Mouse (Mus musculus) G1E (cell line): ENCODE results near the gene Meis2. TPM values are rescaled to one million over a fixed set of nuclear protein-coding genes. Genes with fewer than 3 reads are reported as not detected.

Experiments used
- ATAC-seq: 2 replicates; pipeline ENCODE4 v1.8.0; 2016; ENCODE audit warnings: mild to moderate bottlenecking; ENCODE audit not compliant: insufficient number of reproducible peaks, poor library complexity, low FRiP score, severe bottlenecking; ENCODE audit errors: extremely low read depth
- DNase-seq: peaks from one replicate; pipeline ENCODE4 v3.0.0; 2012; ENCODE audit warnings: low spot score
- H3K27me3 ChIP-seq: 2 replicates; pipeline ENCODE4 v1.6.1; 2012; ENCODE audit warnings: mild to moderate bottlenecking, low read length, inconsistent platforms; ENCODE audit not compliant: insufficient read depth
- H3K36me3 ChIP-seq: replicated peaks from 2 replicates; pipeline ENCODE3; 2012; ENCODE audit warnings: mild to moderate bottlenecking, inconsistent platforms
- H3K4me1 ChIP-seq: 2 replicates; pipeline ENCODE4 v1.6.1; 2012; ENCODE audit warnings: low read depth, low read length, inconsistent platforms, mixed read lengths; ENCODE audit not compliant: insufficient read depth
- H3K4me3 ChIP-seq: 2 replicates; pipeline ENCODE4 v1.5.1; 2012; ENCODE audit warnings: low read depth, mild to moderate bottlenecking, inconsistent platforms, low read length, moderate library complexity, mixed read lengths
- H3K9me3 ChIP-seq: replicated peaks from 2 replicates; pipeline ENCODE4 v1.6.1; 2012; ENCODE audit warnings: inconsistent platforms
- CTCF ChIP-seq: IDR thresholded peaks from 2 replicates; pipeline ENCODE4 v1.5.1; 2012; ENCODE audit warnings: low read depth, low read length, inconsistent platforms, mixed read lengths
- GATA1 ChIP-seq: IDR thresholded peaks from 2 replicates; pipeline ENCODE4 v1.6.1; 2012; ENCODE audit warnings: borderline replicate concordance, low read length, inconsistent platforms, mixed read lengths
- GATA2 ChIP-seq: IDR thresholded peaks from 2 replicates; pipeline ENCODE4 v1.6.1; 2012; ENCODE audit warnings: low read depth, low read length, inconsistent platforms, borderline replicate concordance
- POLR2AphosphoS5 ChIP-seq: IDR thresholded peaks from 2 replicates; pipeline ENCODE4 v1.6.1; 2012; ENCODE audit warnings: low read depth, low read length, inconsistent platforms; ENCODE audit not compliant: insufficient replicate concordance
- TAL1 ChIP-seq: conservative IDR thresholded peaks from 2 replicates; pipeline ENCODE4 v1.6.1; 2012; ENCODE audit warnings: low read depth, low read length, inconsistent platforms, mixed read lengths
- polyA plus RNA-seq: library from polyadenylated mRNA; stranded (reverse); fragments of >175 nt; gene quantifications from 2 replicates; pipeline ENCODE4 v1.2.3, GENCODE M21; 2012
- total RNA-seq, 2 experiments: library from RNA; stranded (forward) in 1 of 2; stranded (reverse) in 1 of 2; fragments of 200-1000 nt in 1 of 2; fragments of >200 nt in 1 of 2; fragmentation: Nextera tagmentation in 1 of 2; gene quantifications; 2 replicates each; pipeline ENCODE4 v1.2.3; 2014 to 2017

The Meis2 gene
- total and polyA plus RNA-seq, 3 experiments: 0.27 to 4.3 (median 3.2) TPM

- Histone ChIP-seq H3K27me3 (no peaks in the 10 kb centered on the region), H3K4me3 (no peak overlapping the region)
Observed at GRCm38 (mm10) chr2:115921687-115922086, 144.0 kb downstream of the Meis2 start.

GRCm38 (mm10) chr2:115920336-115920951 lies 145.2 kb downstream of the Meis2 start:
- no peaks in the 10 kb centered on the region for H3K4me1 ChIP-seq
- H3K36me3 ChIP-seq: no peaks in the 10 kb centered on the region

More at GRCm38 (mm10) chr2:115921687-115922086, 144.0 kb downstream of the Meis2 start:
- DNase-seq (no peak), ATAC-seq (no peak)
- Histone ChIP-seq H3K36me3 (no peaks in the 10 kb centered on the region), H3K4me1 (no peaks in the 10 kb centered on the region), H3K9me3 (peaks cover 7% of the 10 kb centered on the region)
- no peak for TF ChIP-seq CTCF
- no peak for TF ChIP-seq GATA2
- TF ChIP-seq POLR2AphosphoS5: no peak
- no peak for TF ChIP-seq TAL1
- TF ChIP-seq GATA1: no peak

GRCm38 (mm10) chr2:115919141-115920071 lies 146.2 kb downstream of the Meis2 start:
- TF ChIP-seq POLR2AphosphoS5: no peak
- no peaks in the 10 kb centered on the region for H3K27me3 ChIP-seq
- no peak overlapping the region for H3K4me3 ChIP-seq
- ATAC-seq: no peak
- no peaks in the 10 kb centered on the region for H3K4me1 ChIP-seq
- DNase-seq: no peak
- H3K36me3 ChIP-seq: no peaks in the 10 kb centered on the region
- H3K9me3 ChIP-seq: peaks cover 7% of the 10 kb centered on the region; the same call in 1 of the 2 replicates

More at GRCm38 (mm10) chr2:115920336-115920951, 145.2 kb downstream of the Meis2 start:
- H3K9me3 ChIP-seq: peaks cover 8% of the 10 kb centered on the region; the same call in 1 of the 2 replicates
- H3K4me3 ChIP-seq: no peak overlapping the region
- no peak for ATAC-seq
- DNase-seq: no peak
- H3K27me3 ChIP-seq: no peaks in the 10 kb centered on the region
- TF ChIP-seq GATA2 (no peak), TAL1 (no peak)

GRCm38 (mm10) chr2:115918561-115918960 lies 147.1 kb downstream of the Meis2 start:
- ATAC-seq: no peak
- TF ChIP-seq GATA2 (no peak), GATA1 (no peak), POLR2AphosphoS5 (no peak), TAL1 (no peak), CTCF (no peak)
- no peak for DNase-seq
- no peaks in the 10 kb centered on the region for H3K4me1 ChIP-seq
- no peaks in the 10 kb centered on the region for H3K27me3 ChIP-seq
- H3K36me3 ChIP-seq: no peaks in the 10 kb centered on the region
- peaks cover 7% of the 10 kb centered on the region; the same call in 1 of the 2 replicates for H3K9me3 ChIP-seq
- H3K4me3 ChIP-seq: no peak overlapping the region

GRCm38 (mm10) chr2:115914539-115914938 lies 151.1 kb downstream of the Meis2 start:
- no peak overlapping the region for H3K4me3 ChIP-seq
- no peaks in the 10 kb centered on the region for H3K36me3 ChIP-seq
- no peaks in the 10 kb centered on the region for H3K4me1 ChIP-seq
- peaks cover 11% of the 10 kb centered on the region for H3K9me3 ChIP-seq
- ATAC-seq (no peak), DNase-seq (no peak)
- H3K27me3 ChIP-seq: no peaks in the 10 kb centered on the region
- no peak for TF ChIP-seq TAL1
- no peak for TF ChIP-seq GATA2
- TF ChIP-seq POLR2AphosphoS5: no peak
- no peak for TF ChIP-seq CTCF
- no peak for TF ChIP-seq GATA1

GRCm38 (mm10) chr2:115912948-115913529 lies 152.6 kb downstream of the Meis2 start:
- TF ChIP-seq CTCF (no peak), GATA1 (no peak), POLR2AphosphoS5 (no peak), GATA2 (no peak), TAL1 (no peak)
- Histone ChIP-seq H3K36me3 (no peaks in the 10 kb centered on the region), H3K27me3 (no peaks in the 10 kb centered on the region), H3K9me3 (peaks cover 19% of the 10 kb centered on the region), H3K4me1 (no peaks in the 10 kb centered on the region), H3K4me3 (no peak overlapping the region)
- DNase-seq: no peak
- no peak for ATAC-seq
